Mouse (Mus musculus): ENCODE measurements around the gene Ndst2.

GRCm38 (mm10) chr14:20729871-20730270 is 4.5 kb downstream of the Ndst2 start:
- TF ChIP-seq EP300 (IDR thresholded peaks at IDR 0.05; ENCODE audit: low read depth) = no peak
- no peak for TF ChIP-seq CTCF (IDR thresholded peaks at IDR 0.05; ENCODE audit: low read depth)
